Mouse (Mus musculus): ENCODE results near the gene Olig1. TPM values are rescaled to one million over a fixed set of nuclear protein-coding genes. Genes with fewer than 3 reads are reported as not detected.
"Not testable (repeated sequence)": the region's sequence is repeated elsewhere in the genome, so short reads cannot be mapped to it uniquely, and the experiment has no call there.

The Olig1 gene
- total RNA-seq, 2 experiments from 2014 or later, result not detected

DNA sequence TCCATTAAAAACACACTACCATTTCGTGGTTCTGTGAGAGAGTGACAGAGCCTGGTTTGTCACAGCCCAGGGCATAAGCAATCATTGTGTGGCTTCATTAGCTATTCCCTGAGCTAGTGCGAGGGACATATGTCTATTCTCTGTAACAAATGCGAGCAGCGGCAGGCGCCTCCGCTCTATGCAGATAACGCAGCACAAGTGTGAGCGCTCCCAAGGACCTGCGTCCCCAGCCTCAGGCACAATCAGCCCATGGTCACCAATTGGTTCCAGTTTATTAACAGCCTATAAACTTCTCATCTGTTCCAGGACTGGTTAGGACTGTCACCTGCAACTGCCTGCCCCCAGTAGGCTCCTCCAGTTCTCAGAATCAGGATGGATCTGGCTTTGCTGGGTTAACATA lies 23.3 kb upstream of the Olig1 start:
- DNase-seq, result no peak

DNA sequence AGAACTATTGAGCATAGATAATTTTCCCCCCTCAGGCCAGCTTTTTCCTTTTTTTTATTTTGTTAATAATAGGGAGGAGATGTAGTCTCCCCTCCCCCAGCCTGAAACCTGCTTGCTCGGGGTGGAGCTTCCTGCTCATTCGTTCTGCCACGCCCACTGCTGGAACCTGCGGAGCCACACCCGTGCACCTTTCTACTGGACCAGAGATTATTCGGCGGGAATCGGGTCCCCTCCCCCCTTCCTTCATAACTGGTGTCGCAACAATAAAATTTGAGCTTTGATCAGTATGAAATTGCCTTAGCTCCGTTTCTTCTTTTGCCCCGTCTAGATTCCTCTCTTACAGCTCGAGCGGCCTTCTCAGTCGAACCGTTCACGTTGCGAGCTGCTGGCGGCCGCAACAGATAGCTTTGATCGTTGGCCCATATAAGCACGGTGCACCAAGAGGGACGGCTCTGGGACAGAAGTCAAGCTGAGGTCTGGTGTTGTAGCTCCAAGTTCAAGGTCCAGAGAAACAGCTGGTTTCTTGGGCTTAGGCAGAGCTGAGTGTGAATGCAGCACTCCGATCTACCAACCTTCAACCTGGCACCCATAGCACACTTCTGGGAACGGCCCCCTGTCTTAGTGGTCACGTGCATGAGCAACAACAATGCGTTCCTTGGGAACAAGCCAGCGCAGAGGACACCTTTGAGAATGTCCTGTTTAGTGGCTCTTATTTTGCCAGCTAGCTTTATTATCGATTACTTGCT lies 14.0 kb upstream of the Olig1 start:
- DNase-seq, result not testable (repeated sequence)

DNA sequence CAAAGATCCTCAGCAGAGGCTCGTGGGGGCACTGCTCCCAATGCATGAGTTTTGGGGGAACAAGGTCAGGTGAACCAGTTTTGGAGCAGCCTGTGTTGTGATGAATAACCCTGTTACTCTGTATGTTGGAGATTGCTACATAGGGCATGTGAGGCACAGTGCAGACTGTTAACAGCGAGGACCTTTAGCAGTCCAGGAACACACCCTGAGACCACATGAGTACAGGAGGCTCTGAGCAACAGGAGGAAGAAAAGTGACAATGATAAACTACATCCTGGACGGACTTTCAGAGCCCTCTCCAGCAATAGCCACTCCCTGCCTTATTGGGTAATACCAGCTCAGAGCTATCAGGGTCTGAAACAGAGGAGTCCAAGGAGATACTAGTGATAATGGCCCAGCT lies 10.6 kb upstream of the Olig1 start:
- DNase-seq, result no peak

DNA sequence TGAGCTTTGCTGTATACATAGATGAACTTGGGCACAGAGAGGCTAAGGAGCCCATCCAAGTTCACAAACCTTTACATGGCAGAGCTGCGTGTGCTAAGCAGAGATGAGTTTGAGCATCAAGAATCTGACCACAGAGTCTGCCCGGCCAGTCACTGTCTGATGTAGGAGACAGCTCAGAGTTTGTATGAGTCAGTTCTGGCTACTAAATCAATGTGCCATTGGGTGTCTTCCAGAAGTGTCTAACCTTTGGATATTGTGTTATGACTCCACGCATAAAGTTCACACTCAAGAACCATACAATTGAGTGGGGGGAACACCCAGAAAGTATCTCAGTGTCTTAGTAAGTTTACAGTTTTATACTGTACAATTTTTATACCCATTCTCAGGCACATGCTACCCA lies 8.7 kb upstream of the Olig1 start:
- DNase-seq, result no peak

DNA sequence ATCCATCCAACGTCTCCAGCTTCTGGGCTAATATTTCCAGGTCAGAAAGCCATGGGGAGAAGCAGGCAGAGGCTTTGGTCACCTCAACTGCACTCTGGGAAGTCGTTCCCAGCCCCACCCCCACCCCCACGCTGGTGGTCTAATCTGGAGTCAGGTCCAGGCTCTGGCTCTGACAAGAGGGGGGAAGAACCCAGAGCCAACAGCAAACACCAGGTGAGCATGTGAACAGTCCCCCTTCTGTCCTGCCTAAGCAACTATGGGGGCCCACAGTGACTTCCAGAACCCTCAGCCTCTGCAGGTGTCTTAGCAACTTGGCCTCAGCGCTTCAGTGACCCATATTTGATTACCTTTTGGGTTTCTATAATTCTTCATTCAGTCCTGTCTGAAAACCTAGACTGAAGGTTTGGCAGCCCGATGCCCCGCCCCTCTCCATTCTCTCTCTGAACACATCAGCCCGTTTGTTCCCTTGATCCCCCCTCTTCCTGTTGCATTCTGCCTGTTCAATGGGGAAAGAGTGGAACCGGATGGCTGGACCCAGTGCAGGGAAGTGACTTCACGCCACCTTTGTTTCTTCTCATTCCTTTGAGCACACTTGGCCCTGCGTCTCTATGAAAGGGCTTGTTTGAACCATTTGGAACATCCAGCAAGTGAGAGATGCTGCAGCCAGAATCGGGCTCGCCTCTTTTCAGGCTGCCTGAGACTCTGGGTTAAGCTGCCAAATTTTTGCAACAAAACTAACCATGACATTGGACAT lies 6.9 kb upstream of the Olig1 start:
- DNase-seq, result no peak

DNA sequence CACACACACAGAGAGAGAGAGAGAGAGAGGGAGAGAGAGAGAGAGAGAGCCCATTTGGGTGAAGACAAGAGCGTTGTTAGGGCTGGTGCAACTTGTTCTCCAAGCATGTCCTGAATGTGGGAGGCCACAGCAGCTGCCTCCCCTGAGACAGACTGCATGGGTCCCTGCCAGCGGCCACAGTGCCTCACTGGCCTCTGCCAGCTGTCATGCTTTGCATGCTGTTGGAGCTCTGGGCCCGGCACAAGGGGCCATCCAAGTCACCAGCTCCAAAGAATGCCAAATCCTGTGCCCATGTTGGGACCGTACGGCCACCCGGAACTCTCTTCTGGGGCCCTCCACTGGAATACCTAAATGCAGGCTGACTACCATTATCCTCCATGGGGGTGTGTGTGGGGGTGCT lies 3.6 kb upstream of the Olig1 start:
- no peak for DNase-seq

DNA sequence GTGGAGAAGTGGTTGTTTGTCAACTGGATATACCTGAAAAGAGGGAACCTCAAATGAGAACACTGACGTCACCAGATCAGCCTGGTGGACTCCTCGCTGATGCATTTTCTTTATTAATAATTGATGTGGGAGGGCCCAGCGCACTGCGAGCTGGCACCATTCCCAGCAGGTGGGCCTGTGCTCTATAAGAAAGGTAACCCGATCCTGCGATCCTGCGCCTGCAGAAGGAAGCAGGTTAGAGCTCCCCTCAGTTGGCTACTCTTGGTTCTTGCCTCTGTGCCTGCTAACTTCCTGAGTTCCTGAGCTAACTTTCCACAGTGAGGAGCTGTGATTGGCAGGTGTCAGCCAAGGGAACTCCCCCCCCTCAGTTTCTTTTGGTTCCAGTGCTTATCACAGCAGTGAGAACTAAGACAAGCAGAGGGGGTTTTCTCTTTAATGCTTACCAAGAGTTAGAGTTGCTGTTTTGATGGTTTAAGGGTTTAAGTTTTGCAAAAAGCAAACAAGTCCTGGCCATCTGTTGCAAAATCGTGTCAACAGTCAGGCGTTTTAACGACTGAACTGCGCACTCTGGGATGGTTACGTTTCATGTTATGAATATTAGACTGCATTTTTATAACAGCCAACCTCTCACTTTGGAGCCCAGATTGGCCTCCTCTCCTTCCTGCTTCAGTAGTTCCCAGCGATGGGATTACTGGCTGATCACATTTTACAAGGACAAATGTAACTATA lies 684 bp upstream of the Olig1 start:
- no peak for DNase-seq

DNA sequence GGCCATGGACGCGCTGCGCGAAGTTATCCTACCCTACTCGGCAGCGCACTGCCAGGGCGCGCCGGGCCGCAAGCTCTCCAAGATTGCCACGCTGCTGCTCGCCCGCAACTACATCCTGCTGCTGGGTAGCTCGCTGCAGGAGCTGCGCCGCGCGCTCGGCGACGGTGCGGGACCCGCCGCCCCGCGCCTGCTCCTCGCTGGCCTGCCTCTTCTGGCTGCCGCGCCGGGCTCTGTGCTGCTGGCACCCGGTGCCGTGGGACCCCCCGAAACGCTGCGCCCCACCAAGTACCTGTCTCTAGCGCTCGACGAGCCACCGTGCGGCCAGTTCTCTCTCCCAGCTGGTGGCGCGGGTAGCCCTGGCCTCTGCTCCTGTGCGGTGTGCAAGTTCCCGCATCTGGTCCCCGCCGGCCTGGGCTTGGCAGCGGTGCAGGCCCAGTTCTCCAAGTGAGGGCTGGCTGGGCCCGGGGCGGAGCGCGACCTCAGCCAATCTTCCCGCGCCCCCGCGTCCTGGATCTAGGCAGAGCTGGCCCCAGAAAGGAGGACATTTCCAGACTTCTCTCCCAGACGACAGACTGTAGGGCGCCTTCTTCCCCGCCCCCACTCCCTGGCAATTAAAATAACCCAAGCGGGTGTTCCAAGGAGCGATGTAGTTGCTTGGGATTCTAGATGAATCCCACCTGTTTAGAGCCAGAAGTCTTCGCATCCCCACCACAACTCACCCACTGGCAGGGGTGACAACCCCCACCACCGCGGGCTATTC lies 820 bp downstream of the Olig1 start:
- DNase-seq, result no peak

DNA sequence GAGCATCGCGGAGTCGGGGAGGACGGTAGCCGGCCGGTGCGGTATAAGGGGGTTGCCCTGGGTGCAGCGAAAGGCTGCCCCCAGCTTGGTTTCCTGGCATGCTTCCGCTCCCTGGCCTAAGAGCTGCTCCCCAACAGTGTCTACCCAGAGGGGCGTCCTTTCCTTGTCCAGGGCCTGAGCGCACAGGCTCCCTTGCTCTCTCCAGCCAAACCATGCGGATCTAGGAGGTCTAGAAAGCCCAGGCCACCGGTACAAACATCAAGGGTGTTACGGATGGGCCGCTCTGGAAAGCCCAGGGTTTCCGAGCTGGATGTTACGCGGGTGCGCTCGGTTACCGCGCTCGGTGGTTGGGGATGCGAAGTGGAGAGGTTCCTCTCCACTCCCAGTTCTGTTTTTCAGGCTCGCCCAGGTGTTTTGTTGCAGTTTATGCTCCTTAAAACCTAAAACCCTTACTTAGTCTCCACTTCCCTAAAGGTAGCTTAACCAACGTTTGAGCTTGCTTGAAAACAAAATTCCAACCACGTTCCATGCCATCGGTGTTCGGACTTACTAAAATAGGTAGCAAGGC lies 1.5 kb downstream of the Olig1 start:
- DNase-seq, result no peak

DNA sequence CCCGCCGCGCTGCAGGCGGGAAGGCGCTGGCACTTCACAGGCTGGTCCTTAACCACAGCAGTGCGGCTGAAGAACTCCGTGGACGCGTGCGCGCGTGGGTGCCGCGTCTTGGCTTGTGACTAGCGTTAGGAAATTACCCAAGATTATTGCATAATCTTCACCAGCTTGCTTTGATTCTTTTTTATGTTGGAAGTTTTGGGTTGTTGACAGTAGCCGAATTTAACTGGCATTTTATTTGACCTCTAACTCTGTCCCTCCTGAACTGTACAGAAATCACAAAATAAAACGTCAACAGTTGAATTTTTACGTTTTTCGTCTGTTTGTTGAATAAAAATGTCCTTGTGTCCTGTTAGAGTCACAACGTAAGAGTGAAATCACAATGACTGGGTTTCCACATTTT lies 2.1 kb downstream of the Olig1 start:
- DNase-seq, result no peak

DNA sequence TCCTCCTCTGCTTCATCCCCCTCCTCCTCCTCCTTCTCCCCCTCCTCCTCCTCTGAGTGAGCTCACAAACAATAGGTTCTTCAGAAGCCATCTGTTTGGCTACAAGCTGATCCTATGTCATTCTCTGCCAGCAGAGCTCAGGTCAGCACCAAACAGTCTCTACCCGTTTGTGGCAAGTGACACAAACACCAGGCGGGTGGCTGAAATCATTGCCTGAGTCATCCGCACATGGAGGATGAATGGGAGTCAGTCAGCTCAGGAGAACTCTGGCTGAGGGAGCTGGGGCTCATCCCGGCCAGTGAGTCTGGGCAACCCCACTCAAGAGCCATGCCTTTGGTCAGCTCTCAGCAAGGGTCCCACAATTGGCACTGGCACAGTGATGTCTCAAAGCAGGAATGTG lies 10.9 kb downstream of the Olig1 start:
- DNase-seq, result no peak

DNA sequence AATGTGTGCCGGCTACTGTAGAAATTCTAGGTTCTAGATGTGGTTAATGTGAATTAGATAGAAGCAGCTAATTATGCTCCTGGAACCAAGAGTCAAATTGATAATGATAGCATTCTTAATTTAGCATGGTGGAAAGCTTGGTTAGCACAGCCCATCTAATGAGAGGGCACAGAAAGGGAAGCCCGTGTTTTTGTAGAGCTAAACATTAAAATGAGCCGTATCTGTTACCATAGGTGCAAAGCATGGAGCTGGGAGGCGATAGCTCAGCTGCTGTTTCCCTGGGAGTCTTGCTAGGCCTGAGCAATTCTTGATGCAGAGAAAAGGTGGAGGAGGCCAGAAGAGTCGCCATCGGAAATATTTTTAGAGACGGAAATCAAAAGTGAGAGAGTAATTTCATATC lies 22.5 kb downstream of the Olig1 start:
- DNase-seq, result no peak

DNA sequence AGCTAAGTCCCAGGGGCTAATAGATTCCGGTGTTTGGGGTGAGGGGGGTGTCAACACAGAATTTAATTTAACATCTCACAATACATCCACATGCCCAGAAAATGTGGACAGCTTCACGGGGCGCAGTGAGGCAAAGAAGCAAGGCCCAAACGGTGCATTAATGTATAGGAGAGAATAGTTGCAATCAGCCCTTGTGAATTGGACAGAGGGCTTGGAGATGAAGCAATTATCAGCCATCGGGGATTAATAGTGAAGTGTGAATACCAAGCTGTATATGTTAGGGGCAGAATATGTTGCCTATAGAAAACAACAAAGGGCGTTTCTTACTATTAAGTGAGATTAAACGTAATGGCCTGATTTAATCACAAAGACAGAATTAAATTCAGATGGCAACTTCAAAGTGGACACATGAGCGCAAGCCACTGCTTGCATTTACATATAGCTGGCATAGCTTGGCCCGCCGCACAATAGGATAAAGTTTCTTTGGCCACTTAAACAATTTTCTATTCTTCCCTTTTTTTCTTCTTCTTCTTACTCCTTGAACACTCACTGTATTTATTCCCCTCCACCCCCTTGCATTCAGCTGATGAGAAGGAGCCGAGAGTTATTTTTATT lies 23.3 kb downstream of the Olig1 start:
- DNase-seq, result no peak

DNA sequence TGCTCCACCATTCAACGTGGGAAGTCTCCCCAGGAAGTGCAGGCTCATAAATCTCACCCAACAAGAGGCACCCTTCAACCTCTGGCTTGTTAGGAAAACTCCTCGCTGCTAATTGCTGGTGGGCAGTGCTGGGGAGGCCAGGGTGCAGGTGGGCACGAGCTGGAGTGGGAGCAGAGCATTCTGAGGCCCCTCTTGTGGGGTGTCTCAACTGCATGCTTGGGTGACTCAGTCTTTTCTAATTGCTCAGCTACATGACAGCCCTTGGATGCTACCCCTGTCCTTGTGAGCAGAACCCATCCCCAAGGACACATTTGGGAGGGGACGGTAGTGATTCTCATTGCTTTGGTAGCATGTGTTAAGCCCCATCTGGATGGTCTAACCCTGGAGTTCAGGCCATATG lies 28.2 kb downstream of the Olig1 start:
- no peak for DNase-seq

DNA sequence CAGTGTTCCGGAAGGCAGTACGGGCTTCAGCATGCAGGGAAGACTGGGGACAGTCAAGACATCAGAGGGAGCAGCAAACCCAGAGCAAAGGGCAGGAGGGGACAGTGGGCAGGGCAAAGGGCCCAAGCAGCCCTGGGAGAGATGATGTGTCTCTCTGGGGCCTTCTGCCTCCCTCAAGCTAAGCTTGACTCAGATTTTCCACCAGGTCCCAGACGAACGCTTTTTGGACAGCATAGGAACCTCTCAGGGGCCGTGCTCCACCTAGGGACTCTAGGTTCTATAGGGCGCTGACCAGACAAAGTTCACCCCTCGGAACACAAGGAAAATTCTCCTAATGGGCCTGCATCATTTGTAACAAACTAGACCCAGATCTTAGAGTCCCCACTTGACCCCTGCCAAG lies 29.8 kb downstream of the Olig1 start:
- DNase-seq, result no peak

DNA sequence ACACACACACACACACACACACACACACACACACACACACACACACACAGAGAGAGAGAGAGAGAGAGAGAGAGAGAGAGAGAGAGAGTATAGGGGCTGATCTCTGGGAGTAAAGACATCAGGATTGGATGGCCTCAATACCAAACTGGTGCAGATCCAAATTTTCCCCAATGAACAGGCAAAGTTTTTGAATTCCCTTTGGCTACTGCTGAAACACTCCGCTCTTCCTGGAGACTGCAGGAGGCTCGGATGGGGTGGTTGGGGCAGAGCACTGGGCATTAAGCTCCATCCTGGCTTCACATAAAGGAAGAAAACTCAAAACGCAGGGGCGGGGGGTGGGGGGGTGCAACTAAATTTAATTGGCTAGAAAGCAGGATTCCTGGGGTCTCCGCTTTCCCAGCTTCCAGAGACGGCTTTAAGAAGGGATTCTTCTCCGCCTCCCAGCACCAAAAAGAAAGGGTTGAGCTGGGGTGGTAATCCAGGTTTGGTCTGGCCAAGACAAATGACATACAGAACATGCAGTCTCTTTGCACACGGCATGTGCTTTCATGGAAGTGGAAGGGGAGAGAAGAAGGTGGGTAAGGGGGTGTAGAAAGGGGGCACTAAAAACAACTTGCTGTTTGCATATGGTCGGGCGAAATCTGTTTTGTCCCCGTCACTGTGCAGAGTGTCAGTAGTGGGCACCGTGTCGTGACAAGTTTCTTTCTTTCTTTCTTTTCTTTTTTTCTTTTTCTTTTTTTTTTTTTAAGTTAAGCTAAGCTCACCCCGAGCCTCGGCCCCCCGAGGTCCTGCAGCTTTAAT lies 31.3 kb downstream of the Olig1 start:
- no peak for DNase-seq

DNA sequence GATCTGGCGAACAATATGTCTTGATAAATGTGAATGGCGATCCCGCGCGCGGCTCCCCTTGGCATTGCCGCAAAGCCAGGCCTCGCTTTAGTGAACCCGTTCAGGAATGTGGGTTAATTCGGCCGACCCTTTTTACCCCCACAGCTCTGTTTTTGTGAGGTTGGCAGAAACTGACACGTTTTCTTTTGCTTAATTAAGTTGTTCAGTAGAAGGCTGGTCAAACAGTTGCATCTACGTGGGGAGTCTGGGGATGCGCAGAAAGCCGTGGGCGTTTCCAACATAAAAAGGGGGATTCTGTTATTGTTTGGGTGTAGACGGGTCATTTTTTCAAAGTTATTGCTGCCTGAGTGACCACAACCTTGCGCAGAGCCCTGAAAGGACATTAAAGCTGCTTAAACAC lies 31.9 kb downstream of the Olig1 start:
- DNase-seq, result no peak

DNA sequence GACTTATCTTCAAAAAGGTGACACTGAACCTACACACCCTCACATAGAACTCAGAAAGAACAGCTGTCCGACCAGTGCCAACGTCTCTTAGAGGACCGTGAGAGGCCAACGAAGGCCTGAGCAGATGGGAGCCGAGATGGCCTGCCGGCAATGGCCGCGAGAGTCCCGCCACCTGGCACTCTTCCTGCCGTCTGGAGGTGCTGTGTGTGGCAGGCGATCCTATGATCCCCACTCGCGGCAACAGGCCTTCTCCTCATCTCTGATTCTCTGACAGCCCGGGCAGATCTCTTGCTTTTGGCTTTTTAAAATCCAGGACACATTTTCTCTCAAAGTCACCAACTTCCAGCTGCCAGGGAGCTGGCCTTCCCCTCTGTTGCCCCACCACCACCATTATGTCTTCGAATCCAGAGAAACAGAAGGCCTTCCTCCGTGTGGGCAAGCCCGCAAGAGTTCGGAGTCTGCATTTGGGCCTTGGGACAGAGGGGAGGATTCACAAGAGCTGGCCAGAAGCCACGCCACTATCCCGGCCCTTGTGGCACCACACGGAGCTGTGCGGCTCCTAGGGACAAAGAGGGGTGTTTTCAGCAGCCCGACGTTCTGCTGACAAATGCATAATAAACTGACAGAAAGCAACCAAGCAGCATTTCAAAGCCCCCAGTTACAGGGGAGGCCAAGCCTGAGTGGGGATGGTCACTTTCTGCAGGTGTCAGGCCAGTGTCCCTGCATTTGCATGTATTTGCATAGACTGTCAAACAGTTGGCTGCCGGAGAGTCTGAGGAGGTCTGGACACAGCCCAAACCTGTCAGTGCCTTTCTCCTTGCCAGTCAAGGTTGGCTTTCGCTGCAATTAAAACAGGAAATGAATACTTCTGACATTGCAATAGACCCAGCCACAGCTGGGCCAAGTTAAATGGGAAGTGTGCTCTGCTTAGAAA lies 34.5 kb downstream of the Olig1 start:
- no peak for DNase-seq

DNA sequence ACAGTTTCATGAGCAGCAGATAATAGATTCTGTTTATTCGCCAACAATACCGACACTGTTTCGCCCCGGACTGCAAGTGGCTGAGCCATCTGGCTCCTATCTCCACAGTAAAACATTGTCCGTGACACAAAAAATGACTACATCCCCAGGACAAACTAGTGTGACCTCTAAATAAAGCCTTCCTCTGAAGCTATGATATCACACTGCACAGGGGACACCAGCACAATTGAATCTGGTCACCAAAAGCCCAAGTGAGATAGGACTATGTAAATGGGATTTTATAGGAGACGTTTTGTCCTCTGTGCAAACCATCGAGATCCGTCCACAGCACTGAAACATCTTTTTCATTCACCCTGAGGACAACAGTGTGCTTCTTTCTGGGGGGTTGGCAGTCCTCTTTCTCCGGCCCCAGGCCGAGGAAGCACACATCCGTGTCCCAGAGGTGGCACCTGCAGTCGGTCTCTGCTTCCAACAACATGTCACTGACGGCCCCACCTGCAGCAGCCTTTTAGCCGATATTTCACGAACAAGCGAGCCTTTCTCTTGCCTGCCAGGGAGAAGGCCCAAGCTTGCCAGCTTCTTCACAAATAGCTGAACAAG lies 36.0 kb downstream of the Olig1 start:
- no peak for DNase-seq

Data from gastrocnemius, postnatal 25 days (tissue).